Comparison of ENCODE assay signal across 12 mouse cellular contexts in the genomic region with DNA sequence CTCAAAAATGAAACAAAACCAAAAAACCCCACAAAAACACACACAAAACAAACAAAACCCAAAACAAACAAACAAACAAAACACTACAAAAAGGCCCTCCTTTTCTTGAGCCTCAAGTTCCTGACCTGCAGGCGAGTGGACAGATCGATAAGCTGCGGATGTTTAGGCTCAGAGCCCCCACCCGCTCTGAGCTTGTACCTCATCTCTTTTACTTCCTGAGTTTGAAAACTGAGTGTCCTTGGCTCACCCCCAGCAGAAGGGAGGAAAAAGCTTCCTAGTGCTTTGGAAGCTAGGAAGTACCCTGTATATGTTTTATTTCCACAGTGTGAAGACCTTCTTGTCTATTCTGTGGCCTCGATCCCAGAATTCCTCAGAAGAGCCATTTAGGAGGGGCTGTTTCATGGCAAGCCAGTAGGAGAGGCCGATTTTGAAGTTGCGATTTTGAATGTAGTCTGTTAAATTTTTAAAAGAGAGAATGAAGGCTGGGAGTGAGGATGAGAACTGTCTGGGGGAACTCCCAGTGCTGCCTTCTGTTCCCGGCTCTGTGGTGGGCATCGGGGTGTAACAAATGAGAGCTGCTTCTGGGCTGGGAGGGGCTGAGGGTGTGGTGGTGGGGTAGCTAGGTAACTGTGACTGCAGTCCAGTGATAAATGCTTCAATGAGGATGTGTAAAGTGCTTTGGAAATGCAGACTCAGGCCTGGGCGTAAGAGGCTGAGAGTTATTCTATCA. TPM values are rescaled to one million over a fixed set of nuclear protein-coding genes. Genes with fewer than 3 reads are reported as not detected.
A peak's percentile ranks its signal among the peaks of the same experiment; 100 is the strongest.
DNase-seq lines count a peak whose midpoint lies in the region; ATAC-seq and TF ChIP-seq lines count a peak whose summit lies in the region.
"Had no signal": no experiment of that assay in that cellular context is flagged by ENCODE, and none has a peak within 500 bp of the region (broad histone marks: within the 10 kb centered on the region; RNA-seq: fewer than 3 reads in every experiment).

No protein-coding gene starts in this region.

- DNase-seq in heart, adult 11 months, result peak; percentile 52
- DNase-seq in heart, adult 8-10 months (ENCODE audit: low spot score), result no peak
- DNase-seq in liver, result peak; percentile 41
- no peak for DNase-seq in liver, postnatal 0 days
- peak; percentile 28 for DNase-seq in c-Kit-positive CD71-positive TER-119-positive erythroid progenitor cells, embryonic 14.5 days (ENCODE audit: low spot score)
- peak; percentile 16 for DNase-seq in lung, postnatal 10 days
- no peak for DNase-seq in adipocyte (ENCODE audit: low spot score)
- DNase-seq: embryo, embryonic 11 days; heart, adult 2 months had no signal

- no peaks in the 10 kb centered on the region for H3K9me3 ChIP-seq in liver, postnatal 0 days (ENCODE audit: low read length)
- no peaks in the 10 kb centered on the region for H3K9me3 ChIP-seq in intestine, postnatal 0 days (ENCODE audit: control insufficient read depth)
- H3K9me3 ChIP-seq: limb, embryonic 13.5 days had no signal

- WGBS in liver, postnatal 0 days (ENCODE audit: insufficient replicate concordance), result 55% methylated on average over 10 of the region's 10 CpGs
- WGBS in intestine, postnatal 0 days, result 67% methylated on average over 10 of the region's 10 CpGs

- no peaks in the 10 kb centered on the region for H3K36me3 ChIP-seq in liver, postnatal 0 days (replicated peaks; ENCODE audit: insufficient read depth, low read length)
- no peaks in the 10 kb centered on the region for H3K36me3 ChIP-seq in intestine, postnatal 0 days (ENCODE audit: control insufficient read depth, insufficient read depth)
- H3K36me3 ChIP-seq: limb, embryonic 13.5 days had no signal

- no peak for ATAC-seq in liver, postnatal 0 days
- no peak for ATAC-seq in intestine, postnatal 0 days
- ATAC-seq: forebrain, embryonic 16.5 days had no signal

- peaks cover 16% of the 10 kb centered on the region; the same call in 1 of the 2 replicates for H3K27me3 ChIP-seq in liver, postnatal 0 days (ENCODE audit: insufficient read depth, low read length)
- no peaks in the 10 kb centered on the region for H3K27me3 ChIP-seq in intestine, postnatal 0 days (replicated peaks; ENCODE audit: control insufficient read depth, insufficient read depth, low read length)

- no peak overlapping the region for H3K4me3 ChIP-seq in liver, postnatal 0 days (ENCODE audit: low read depth, low read length)
- H3K4me3 ChIP-seq in intestine, postnatal 0 days (ENCODE audit: low read depth, low read length), result no peak overlapping the region
- H3K4me3 ChIP-seq: heart, adult 2 months; limb, embryonic 13.5 days had no signal

- no peak for TF ChIP-seq EP300 in liver, postnatal 0 days (IDR thresholded peaks at IDR 0.05; ENCODE audit: low read depth)

- no peak for TF ChIP-seq CTCF in liver, postnatal 0 days (IDR thresholded peaks at IDR 0.05; ENCODE audit: low read depth)
- no peak for TF ChIP-seq CTCF in intestine, postnatal 0 days (IDR thresholded peaks at IDR 0.05; ENCODE audit: low read depth)

- H3K4me1 ChIP-seq in liver, postnatal 0 days (ENCODE audit: insufficient read depth), result peaks cover 5% of the 10 kb centered on the region; the same call in 1 of the 2 replicates
- H3K4me1 ChIP-seq in intestine, postnatal 0 days (replicated peaks; ENCODE audit: control insufficient read depth, insufficient read depth, low read length), result no peaks in the 10 kb centered on the region

- no peak overlapping the region for H3K27ac ChIP-seq in liver, postnatal 0 days (ENCODE audit: low read depth)
- H3K27ac ChIP-seq in intestine, postnatal 0 days (ENCODE audit: low read depth, low read length), result no peak overlapping the region
- H3K27ac ChIP-seq: heart, adult 2 months; limb, embryonic 13.5 days had no signal

- H3K9ac ChIP-seq in liver, postnatal 0 days (replicated peaks), result no peak overlapping the region
- H3K9ac ChIP-seq in intestine, postnatal 0 days (ENCODE audit: low read depth, low read length), result no peak overlapping the region
- H3K9ac ChIP-seq: limb, embryonic 13.5 days had no signal

- no peak overlapping the region for H3K4me2 ChIP-seq in liver, postnatal 0 days (ENCODE audit: low read depth, low read length)
- H3K4me2 ChIP-seq in intestine, postnatal 0 days (replicated peaks; ENCODE audit: low read depth), result no peak overlapping the region
- H3K4me2 ChIP-seq: limb, embryonic 13.5 days had no signal

RNA-seq across cellular contexts. Expression of a gene that starts 2.0 kb away (rescaled TPM):
- total RNA-seq in heart, adult 8-10 months (2022), result 10 to 100 TPM; 35.0 to 50.5 (median 43.6) TPM
- polyA plus RNA-seq in liver, postnatal 0 days (2015; fragmentation: Nextera tagmentation; extraction: Ambion mirVana), result 25.3 and 30.2 TPM in 2 replicates
- polyA plus RNA-seq in intestine, postnatal 0 days (2015; fragmentation: Nextera tagmentation; extraction: Ambion mirVana), result 2.7 and 3.4 TPM in 2 replicates

Comparison
In these comparisons a context has a peak if more than half of its experiments do, and no peak if none do; other contexts are left out.
1. DNase-seq: peak in heart, adult 11 months (single experiment), liver (single experiment), c-Kit-positive CD71-positive TER-119-positive erythroid progenitor cells, embryonic 14.5 days (single experiment) and lung, postnatal 10 days (single experiment); none in heart, adult 8-10 months (single experiment), liver, postnatal 0 days (single experiment) and adipocyte (single experiment).